Mouse (Mus musculus) forebrain, embryonic 13.5 days (tissue): ENCODE data around the gene Tmem176a. TPM values are rescaled to one million over a fixed set of nuclear protein-coding genes. Genes with fewer than 3 reads are reported as not detected.

Experiments used
- ATAC-seq: fragments of 200-750 bp; cut with Nextera tagmentation; 2 replicates; pipeline ENCODE4 v1.8.0; 2017
- H3K27ac ChIP-seq: fragments of 300-500 bp; sonication (generic); 2 replicates; pipeline ENCODE4 v1.5.1; 2015; ENCODE audit warnings: inconsistent platforms, mild to moderate bottlenecking, moderate library complexity
- H3K27me3 ChIP-seq: fragments of 300-500 bp; sonication (generic); 2 replicates; pipeline ENCODE4 v1.6.1; 2015; ENCODE audit warnings: mild to moderate bottlenecking, inconsistent platforms
- H3K36me3 ChIP-seq: fragments of 300-500 bp; sonication (generic); 2 replicates; pipeline ENCODE4 v1.6.1; 2015; ENCODE audit warnings: mild to moderate bottlenecking, inconsistent platforms; ENCODE audit not compliant: poor library complexity, severe bottlenecking
- H3K4me1 ChIP-seq: fragments of 300-500 bp; sonication (generic); 2 replicates; pipeline ENCODE4 v1.6.1; 2015; ENCODE audit warnings: inconsistent platforms
- H3K4me2 ChIP-seq: fragments of 300-500 bp; sonication (generic); 2 replicates; pipeline ENCODE4 v1.6.1; 2015; ENCODE audit warnings: inconsistent platforms, mild to moderate bottlenecking, moderate library complexity
- H3K4me3 ChIP-seq: fragments of 300-500 bp; sonication (generic); 2 replicates; pipeline ENCODE4 v1.5.1; 2015; ENCODE audit warnings: mild to moderate bottlenecking, inconsistent platforms
- H3K9ac ChIP-seq: fragments of 300-500 bp; sonication (generic); 2 replicates; pipeline ENCODE4 v1.6.1; 2015; ENCODE audit warnings: mild to moderate bottlenecking, inconsistent platforms
- H3K9me3 ChIP-seq: fragments of 300-500 bp; sonication (generic); replicated peaks from 2 replicates; pipeline ENCODE4 v1.6.1; 2016; ENCODE audit warnings: inconsistent platforms
- WGBS: fragments of 180-500 bp; shearing (Covaris S2); methylation state at CpG from one replicate; pipeline ENCODE4 v1.1.7; 2015; 5-methylcytosine and 5-hydroxymethylcytosine counted together
- polyA plus RNA-seq: library from polyadenylated mRNA; unstranded; fragments of >200 nt; fragmentation: Nextera tagmentation; extraction: Ambion mirVana; gene quantifications from 2 replicates; pipeline ENCODE4 v1.2.1, GENCODE M21; 2015

The Tmem176a gene
- polyA plus RNA-seq, 1 experiment from 2014 or later, result 10.9 TPM

- H3K4me3 ChIP-seq, result peak overlapping the region; percentile 33
- H3K9ac ChIP-seq, result peak overlapping the region; percentile 39; the same call in 1 of the 2 replicates
- H3K36me3 ChIP-seq, result no peaks in the 10 kb centered on the region
- WGBS, result under 1% methylated on average over 29 of the region's 29 CpGs
- peaks cover 8% of the 10 kb centered on the region for H3K4me1 ChIP-seq
- H3K9me3 ChIP-seq, result peaks cover 5% of the 10 kb centered on the region; the same call in 1 of the 2 replicates
- no peak overlapping the region for H3K27ac ChIP-seq
- ATAC-seq, result peak; percentile 63; the same call in 1 of the 2 replicates
- H3K4me2 ChIP-seq, result peak overlapping the region; percentile 61
- no peaks in the 10 kb centered on the region for H3K27me3 ChIP-seq
Observed at GRCm38 (mm10) chr6:48851820-48852491, 11.2 kb downstream of the Tmem176a start.

GRCm38 (mm10) chr6:48854155-48854554, 13.4 kb downstream of the Tmem176a start:
- ATAC-seq, result no peak
- Histone ChIP-seq H3K9ac (no peak overlapping the region), H3K27me3 (peaks cover 9% of the 10 kb centered on the region), H3K4me3 (no peak overlapping the region), H3K4me1 (peaks cover 8% of the 10 kb centered on the region), H3K36me3 (no peaks in the 10 kb centered on the region), H3K9me3 (peaks cover 5% of the 10 kb centered on the region; the same call in 1 of the 2 replicates), H3K27ac (no peak overlapping the region), H3K4me2 (no peak overlapping the region)
- WGBS, result 98% methylated on average over 2 of the region's 2 CpGs

- ATAC-seq, result no peak
- no peaks in the 10 kb centered on the region for H3K4me1 ChIP-seq
- peaks cover 5% of the 10 kb centered on the region; the same call in 1 of the 2 replicates for H3K9me3 ChIP-seq
- H3K27ac ChIP-seq, result no peak overlapping the region
- H3K9ac ChIP-seq, result no peak overlapping the region
- 50% methylated on average over 8 of the region's 8 CpGs for WGBS
- H3K4me2 ChIP-seq, result no peak overlapping the region
- peaks cover 37% of the 10 kb centered on the region for H3K27me3 ChIP-seq
- H3K4me3 ChIP-seq, result no peak overlapping the region
- H3K36me3 ChIP-seq, result no peaks in the 10 kb centered on the region
Observed at GRCm38 (mm10) chr6:48857613-48858302, 17.0 kb downstream of the Tmem176a start.

GRCm38 (mm10) chr6:48860130-48860815, 19.6 kb downstream of the Tmem176a start:
- Histone ChIP-seq H3K4me1 (no peaks in the 10 kb centered on the region), H3K27ac (no peak overlapping the region), H3K9ac (no peak overlapping the region), H3K4me2 (peak overlapping the region; percentile 38; the same call in 1 of the 2 replicates), H3K4me3 (no peak overlapping the region), H3K36me3 (no peaks in the 10 kb centered on the region), H3K27me3 (peaks cover 59% of the 10 kb centered on the region), H3K9me3 (no peaks in the 10 kb centered on the region)
- 11% methylated on average over 20 of the region's 23 CpGs for WGBS
- peak; percentile 58; the same call in 1 of the 2 replicates for ATAC-seq

- Histone ChIP-seq H3K9me3 (no peaks in the 10 kb centered on the region), H3K27me3 (peaks cover 64% of the 10 kb centered on the region), H3K27ac (no peak overlapping the region), H3K4me1 (peaks cover 1% of the 10 kb centered on the region; the same call in 1 of the 2 replicates), H3K36me3 (no peaks in the 10 kb centered on the region), H3K4me2 (no peak overlapping the region), H3K4me3 (no peak overlapping the region), H3K9ac (no peak overlapping the region)
- WGBS, result 95% methylated on average over 1 of the region's 1 CpGs
- ATAC-seq, result no peak
Observed at GRCm38 (mm10) chr6:48860851-48861250, 20.1 kb downstream of the Tmem176a start.

GRCm38 (mm10) chr6:48861616-48862280, 21.0 kb downstream of the Tmem176a start:
- Histone ChIP-seq H3K4me2 (no peak overlapping the region), H3K27me3 (peaks cover 64% of the 10 kb centered on the region), H3K36me3 (no peaks in the 10 kb centered on the region), H3K27ac (no peak overlapping the region), H3K4me1 (peaks cover 10% of the 10 kb centered on the region), H3K9ac (no peak overlapping the region), H3K9me3 (no peaks in the 10 kb centered on the region), H3K4me3 (no peak overlapping the region)
- ATAC-seq, result no peak
- WGBS, result 75% methylated on average over 12 of the region's 12 CpGs

GRCm38 (mm10) chr6:48862816-48863215, 22.1 kb downstream of the Tmem176a start:
- ATAC-seq, result no peak
- 85% methylated on average over 4 of the region's 4 CpGs for WGBS
- no peaks in the 10 kb centered on the region for H3K36me3 ChIP-seq

GRCm38 (mm10) chr6:48863488-48863887, 22.8 kb downstream of the Tmem176a start:
- Histone ChIP-seq H3K4me3 (no peak overlapping the region), H3K36me3 (no peaks in the 10 kb centered on the region), H3K27ac (no peak overlapping the region), H3K27me3 (peaks cover 77% of the 10 kb centered on the region), H3K4me1 (peaks cover 20% of the 10 kb centered on the region), H3K9me3 (no peaks in the 10 kb centered on the region), H3K9ac (no peak overlapping the region), H3K4me2 (no peak overlapping the region)
- WGBS, result 93% methylated on average over 7 of the region's 7 CpGs
- no peak for ATAC-seq

More at GRCm38 (mm10) chr6:48862816-48863215, 22.1 kb downstream of the Tmem176a start:
- no peak overlapping the region for H3K9ac ChIP-seq
- H3K27me3 ChIP-seq, result peaks cover 73% of the 10 kb centered on the region
- H3K4me3 ChIP-seq, result no peak overlapping the region
- H3K9me3 ChIP-seq, result no peaks in the 10 kb centered on the region
- peaks cover 20% of the 10 kb centered on the region for H3K4me1 ChIP-seq
- no peak overlapping the region for H3K27ac ChIP-seq
- H3K4me2 ChIP-seq, result no peak overlapping the region

GRCm38 (mm10) chr6:48864181-48864580, 23.5 kb downstream of the Tmem176a start:
- H3K9me3 ChIP-seq, result no peaks in the 10 kb centered on the region
- no peak overlapping the region for H3K9ac ChIP-seq
- H3K4me1 ChIP-seq, result peaks cover 20% of the 10 kb centered on the region
- no peak overlapping the region for H3K4me2 ChIP-seq
- no peak for ATAC-seq
- no peaks in the 10 kb centered on the region for H3K36me3 ChIP-seq
- no peak overlapping the region for H3K4me3 ChIP-seq
- 71% methylated on average over 3 of the region's 3 CpGs for WGBS
- no peak overlapping the region for H3K27ac ChIP-seq
- peaks cover 77% of the 10 kb centered on the region for H3K27me3 ChIP-seq

- H3K27me3 ChIP-seq, result peaks cover 79% of the 10 kb centered on the region
- H3K4me2 ChIP-seq, result no peak overlapping the region
- ATAC-seq, result no peak
- no peak overlapping the region for H3K4me3 ChIP-seq
- H3K36me3 ChIP-seq, result no peaks in the 10 kb centered on the region
- 74% methylated on average over 3 of the region's 3 CpGs for WGBS
- H3K9me3 ChIP-seq, result no peaks in the 10 kb centered on the region
- H3K4me1 ChIP-seq, result peaks cover 20% of the 10 kb centered on the region
- no peak overlapping the region for H3K27ac ChIP-seq
- H3K9ac ChIP-seq, result no peak overlapping the region
Observed at GRCm38 (mm10) chr6:48864723-48865122, 24.0 kb downstream of the Tmem176a start.

- H3K4me2 ChIP-seq, result no peak overlapping the region
- no peaks in the 10 kb centered on the region for H3K9me3 ChIP-seq
- H3K4me1 ChIP-seq, result peaks cover 20% of the 10 kb centered on the region
- no peak overlapping the region for H3K4me3 ChIP-seq
- H3K36me3 ChIP-seq, result no peaks in the 10 kb centered on the region
- H3K9ac ChIP-seq, result no peak overlapping the region
- H3K27me3 ChIP-seq, result peaks cover 79% of the 10 kb centered on the region
- H3K27ac ChIP-seq, result no peak overlapping the region
- ATAC-seq, result no peak
- WGBS, result 93% methylated on average over 1 of the region's 1 CpGs
Observed at GRCm38 (mm10) chr6:48865152-48865745, 24.5 kb downstream of the Tmem176a start.
